Mouse (Mus musculus) hindbrain, postnatal 0 days (tissue): ENCODE results near the gene Pou6f2. TPM values are rescaled to one million over a fixed set of nuclear protein-coding genes. Genes with fewer than 3 reads are reported as not detected.

Experiments used
- ATAC-seq: fragments of 200-750 bp; cut with Nextera tagmentation; 2 replicates; pipeline ENCODE4 v1.8.0; 2017; ENCODE audit warnings: mild to moderate bottlenecking, moderate TSS enrichment, moderate library complexity
- DNase-seq: peaks from one replicate; pipeline ENCODE4 v3.0.0-alpha.2; 2015; ENCODE audit warnings: low spot score
- H3K27ac ChIP-seq: fragments of 300-500 bp; sonication (generic); 2 replicates; pipeline ENCODE4 v1.5.1; 2014; ENCODE audit warnings: mild to moderate bottlenecking
- H3K27me3 ChIP-seq: fragments of 300-500 bp; sonication (generic); 2 replicates; pipeline ENCODE4 v1.6.1; 2014; ENCODE audit warnings: low read length, mixed read lengths; ENCODE audit not compliant: insufficient read depth
- H3K36me3 ChIP-seq: fragments of 300-500 bp; sonication (generic); 2 replicates; pipeline ENCODE4 v1.6.1; 2014; ENCODE audit warnings: low read length, mixed read lengths; ENCODE audit not compliant: insufficient read depth
- H3K4me1 ChIP-seq: fragments of 300-500 bp; sonication (generic); 2 replicates; pipeline ENCODE4 v1.6.1; 2014; ENCODE audit warnings: antibody characterized with exemption, low read length, mixed read lengths; ENCODE audit not compliant: insufficient read depth
- H3K4me2 ChIP-seq: fragments of 300-500 bp; sonication (generic); 2 replicates; pipeline ENCODE4 v1.6.1; 2014; ENCODE audit warnings: low read depth, mild to moderate bottlenecking, low read length, moderate library complexity, mixed read lengths
- H3K4me3 ChIP-seq: fragments of 300-500 bp; sonication (generic); 2 replicates; pipeline ENCODE4 v1.5.1; 2014; ENCODE audit warnings: low read length
- H3K9ac ChIP-seq: fragments of 300-500 bp; sonication (generic); replicated peaks from 2 replicates; pipeline ENCODE4 v1.6.1; 2014; ENCODE audit warnings: mild to moderate bottlenecking, low read length, moderate library complexity, mixed read lengths
- H3K9me3 ChIP-seq: fragments of 300-500 bp; sonication (generic); 2 replicates; pipeline ENCODE4 v1.6.1; 2016; ENCODE audit warnings: low read length, mixed read lengths
- CTCF ChIP-seq: IDR thresholded peaks from 2 replicates; pipeline ENCODE4 v1.5.1; 2016; ENCODE audit warnings: antibody characterized with exemption, control low read depth, low read depth
- WGBS: fragments of 180-500 bp; shearing (Covaris S2); extraction: QIAGEN DNeasy Blood & Tissue Kit; methylation state at CpG from one replicate; pipeline ENCODE4 v1.1.7; 2014; 5-methylcytosine and 5-hydroxymethylcytosine counted together
- polyA plus RNA-seq: library from polyadenylated mRNA; unstranded; fragments of >200 nt; fragmentation: Nextera tagmentation; extraction: Ambion mirVana; gene quantifications from 2 replicates; pipeline ENCODE4 v1.2.1, GENCODE M21; 2015
- total RNA-seq: library from RNA; depleted of rRNA; stranded (reverse); fragments of >200 nt; gene quantifications from 2 replicates; pipeline ENCODE4 v1.2.3, GENCODE M21; 2014

Pou6f2 gene
- total and polyA plus RNA-seq, 2 experiments from 2014 or later, result 2.9 to 4.4 TPM

DNA sequence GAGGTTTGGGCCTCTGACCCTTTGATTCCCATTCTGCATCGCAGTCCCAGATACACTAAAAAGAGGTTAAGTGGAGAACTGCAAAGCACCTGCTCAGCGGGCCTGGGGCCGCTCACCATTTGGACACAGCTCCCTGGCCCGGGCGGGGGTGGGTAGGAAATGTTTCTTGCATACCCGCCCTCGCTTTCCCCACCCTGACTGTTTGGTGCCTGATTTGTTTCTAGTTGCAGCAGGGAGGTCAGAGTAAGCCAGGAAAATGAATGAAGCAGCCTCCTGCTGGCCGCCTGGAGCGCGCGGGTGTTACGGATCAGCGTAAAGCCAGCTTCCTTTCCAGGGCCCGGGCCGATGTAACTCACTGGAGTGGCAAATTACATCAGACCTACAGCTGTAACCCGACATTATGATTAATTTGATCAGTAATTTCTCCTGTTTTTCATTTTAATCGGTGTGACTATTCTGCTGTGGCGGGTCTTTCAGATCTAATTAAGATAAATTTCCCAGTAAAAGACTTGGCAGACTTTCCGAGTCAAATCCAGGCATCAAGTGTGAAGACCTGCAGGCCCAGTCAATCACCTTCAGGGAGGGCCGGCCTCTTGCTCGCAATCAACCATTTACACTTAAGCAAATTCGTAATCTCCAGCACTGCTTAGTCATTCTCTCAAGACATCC, 178.8 kb downstream of the Pou6f2 start:
- peak; percentile 59 for TF ChIP-seq CTCF
- Histone ChIP-seq H3K27me3 (no peaks in the 10 kb centered on the region), H3K36me3 (no peaks in the 10 kb centered on the region), H3K4me3 (peak overlapping the region; percentile 15; the same call in 1 of the 2 replicates), H3K9me3 (no peaks in the 10 kb centered on the region), H3K9ac (no peak overlapping the region), H3K27ac (peak overlapping the region; percentile 21; the same call in 1 of the 2 replicates), H3K4me2 (peak overlapping the region; percentile 45), H3K4me1 (no peaks in the 10 kb centered on the region; the same call in 1 of the 2 replicates)
- ATAC-seq (peak; percentile 91), DNase-seq (peak; percentile 79)
- WGBS, result 6% methylated on average over 22 of the region's 22 CpGs

DNA sequence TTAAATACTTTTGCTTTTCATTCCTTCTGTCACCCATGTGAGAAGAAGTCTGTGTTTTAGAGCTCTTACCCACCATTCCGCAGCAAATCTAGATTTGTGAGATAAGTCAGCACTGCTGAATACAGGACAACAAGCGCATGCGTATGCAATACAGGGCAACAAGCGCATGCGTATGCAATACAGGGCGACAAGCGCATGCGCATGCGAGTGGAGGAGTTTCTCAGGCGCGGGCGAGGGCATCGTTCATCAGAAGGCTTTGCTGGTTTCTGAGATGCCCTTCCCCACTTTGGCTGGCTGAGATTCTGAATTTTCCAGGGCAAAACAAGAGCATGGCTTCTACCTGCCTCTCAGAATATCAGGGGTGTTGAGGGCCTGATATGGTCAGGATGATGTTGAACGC, 186.2 kb downstream of the Pou6f2 start:
- Histone ChIP-seq H3K27me3 (no peaks in the 10 kb centered on the region), H3K27ac (no peak overlapping the region), H3K36me3 (no peaks in the 10 kb centered on the region), H3K4me1 (no peaks in the 10 kb centered on the region), H3K9ac (no peak overlapping the region), H3K4me2 (no peak overlapping the region), H3K4me3 (no peak overlapping the region), H3K9me3 (no peaks in the 10 kb centered on the region)
- DNase-seq, result no peak
- 96% methylated on average over 14 of the region's 14 CpGs for WGBS
- TF ChIP-seq CTCF, result no peak
- no peak for ATAC-seq

DNA sequence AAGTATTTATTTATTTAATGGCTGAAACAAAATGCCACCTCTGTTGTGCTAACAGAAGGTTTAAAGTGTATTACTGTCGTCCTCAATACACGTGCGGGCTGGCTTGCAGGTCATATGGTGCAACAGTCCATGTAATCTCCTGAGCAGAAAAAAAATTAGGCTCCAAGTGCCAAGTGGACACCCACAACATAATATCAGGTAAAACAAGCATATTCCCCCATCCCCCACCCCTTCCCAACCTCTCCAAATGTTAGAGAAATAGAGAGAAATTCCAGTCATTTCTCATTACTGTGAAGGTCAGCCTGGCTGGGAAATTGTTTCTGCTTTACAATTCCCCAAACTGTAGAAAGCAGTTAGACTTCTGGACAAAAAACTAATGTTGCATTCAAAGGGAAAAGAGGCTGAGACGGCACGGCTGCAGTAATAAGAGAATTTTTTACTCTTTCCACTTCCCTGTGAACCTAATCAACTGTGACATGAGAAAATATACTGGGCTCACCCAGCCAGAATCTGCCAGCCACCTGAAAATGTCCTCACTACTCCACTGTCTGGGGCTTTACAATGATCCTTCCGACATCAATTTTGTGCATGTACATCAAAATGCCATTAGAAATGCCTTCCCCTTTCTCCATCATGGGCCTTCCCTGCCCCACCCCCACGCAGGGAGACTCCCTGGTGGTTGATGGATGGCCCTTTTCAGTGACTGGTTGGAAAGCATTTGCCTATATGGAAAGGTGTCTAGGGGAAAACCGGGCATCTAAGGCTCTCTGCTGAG, 192.8 kb downstream of the Pou6f2 start:
- no peaks in the 10 kb centered on the region for H3K27me3 ChIP-seq

DNA sequence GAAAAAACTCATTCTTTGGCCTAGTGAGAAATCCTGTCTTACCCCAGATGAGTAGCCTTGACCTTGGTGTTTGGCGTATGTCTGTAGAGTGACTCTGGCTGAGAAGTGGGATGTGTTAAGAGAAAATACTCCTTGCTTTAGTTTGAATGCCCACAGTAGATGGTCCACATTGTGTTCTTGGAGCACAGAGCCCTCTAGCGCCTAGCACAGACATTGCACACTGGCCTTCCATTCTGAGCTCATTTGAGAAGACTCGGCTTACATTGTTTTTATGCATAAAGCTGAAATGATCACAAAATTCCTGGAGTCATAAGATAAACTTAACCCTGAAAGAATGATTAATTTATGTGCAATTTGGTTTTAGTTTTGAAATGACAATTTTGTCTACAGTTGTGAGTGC, 223.5 kb downstream of the Pou6f2 start:
- Histone ChIP-seq H3K4me3 (no peak overlapping the region), H3K4me1 (0 out of 2 replicates have a peak, but pooled peaks cover 3% of the 10 kb centered on the region), H3K36me3 (no peaks in the 10 kb centered on the region), H3K27me3 (no peaks in the 10 kb centered on the region), H3K27ac (no peak overlapping the region), H3K9me3 (no peaks in the 10 kb centered on the region), H3K9ac (no peak overlapping the region), H3K4me2 (no peak overlapping the region)
- ATAC-seq (0 out of 2 replicates have a peak, but pooled peaks have one; percentile 28), DNase-seq (peak; percentile 70)
- TF ChIP-seq CTCF, result peak; percentile 73
- WGBS, result 59% methylated on average over 3 of the region's 3 CpGs

More for the DNA sequence above, 192.8 kb downstream of the Pou6f2 start:
- ATAC-seq (no peak; the same call in 1 of the 2 replicates), DNase-seq (peak; percentile 16)
- TF ChIP-seq CTCF, result no peak
- H3K36me3 ChIP-seq, result no peaks in the 10 kb centered on the region
- no peaks in the 10 kb centered on the region for H3K9me3 ChIP-seq
- peak overlapping the region; percentile 26; the same call in 1 of the 2 replicates for H3K27ac ChIP-seq
- WGBS, result 36% methylated on average over 8 of the region's 8 CpGs
- no peak overlapping the region for H3K4me3 ChIP-seq
- H3K4me1 ChIP-seq, result no peaks in the 10 kb centered on the region
- H3K4me2 ChIP-seq, result no peak overlapping the region
- no peak overlapping the region for H3K9ac ChIP-seq

DNA sequence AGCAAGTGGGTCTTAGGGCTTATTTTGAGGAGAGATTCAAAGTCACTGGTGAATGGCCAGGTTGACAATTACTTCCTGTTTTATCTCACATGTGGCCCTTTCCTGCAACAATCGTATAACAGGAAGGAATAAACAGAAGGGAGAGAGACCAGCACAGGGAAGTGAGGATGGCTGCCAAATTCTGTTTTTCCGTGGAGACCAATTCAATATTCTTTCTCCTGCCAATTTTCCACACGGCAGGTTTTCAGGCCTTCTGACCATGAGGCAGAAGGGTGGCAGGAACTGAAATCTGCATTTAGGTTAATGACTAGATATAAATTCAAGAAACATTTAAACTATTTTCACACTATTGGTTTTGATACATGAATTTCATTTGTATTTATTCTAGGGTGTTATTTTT, 224.5 kb downstream of the Pou6f2 start:
- no peak for TF ChIP-seq CTCF
- Histone ChIP-seq H3K9me3 (no peaks in the 10 kb centered on the region), H3K9ac (no peak overlapping the region), H3K36me3 (no peaks in the 10 kb centered on the region), H3K4me3 (no peak overlapping the region), H3K27ac (no peak overlapping the region), H3K4me2 (no peak overlapping the region), H3K27me3 (no peaks in the 10 kb centered on the region), H3K4me1 (0 out of 2 replicates have a peak, but pooled peaks cover 3% of the 10 kb centered on the region)
- DNase-seq (peak; percentile 62), ATAC-seq (no peak)
- 22% methylated on average over 3 of the region's 3 CpGs for WGBS

DNA sequence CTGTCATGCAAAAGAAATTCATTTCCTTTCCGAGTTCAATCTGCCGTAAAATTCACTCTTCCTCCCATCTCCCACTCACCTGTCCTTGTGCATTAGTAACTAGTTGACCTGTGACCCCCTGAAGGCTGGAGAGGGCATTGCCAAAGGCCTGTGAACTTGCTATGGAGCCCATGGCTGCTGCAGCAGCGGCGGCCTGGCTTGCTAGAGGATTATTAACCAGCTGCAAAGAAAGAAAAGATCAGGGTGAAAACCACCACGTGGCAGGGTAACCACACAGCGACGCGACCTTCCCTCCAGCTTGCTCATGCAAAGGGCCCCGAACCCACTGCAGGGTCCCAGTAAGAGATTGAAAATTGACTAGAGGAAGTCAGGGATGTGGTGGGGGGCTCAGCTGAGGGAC, 225.2 kb downstream of the Pou6f2 start:
- Histone ChIP-seq H3K9me3 (no peaks in the 10 kb centered on the region), H3K4me2 (no peak overlapping the region), H3K4me1 (0 out of 2 replicates have a peak, but pooled peaks cover 3% of the 10 kb centered on the region), H3K27ac (no peak overlapping the region), H3K4me3 (no peak overlapping the region), H3K9ac (no peak overlapping the region), H3K27me3 (no peaks in the 10 kb centered on the region), H3K36me3 (no peaks in the 10 kb centered on the region)
- ATAC-seq, result no peak
- WGBS, result 44% methylated on average over 9 of the region's 9 CpGs
- no peak for TF ChIP-seq CTCF
- DNase-seq, result no peak
